Mouse (Mus musculus): ENCODE data around the gene Ash1l. TPM values are rescaled to one million over a fixed set of nuclear protein-coding genes. Genes with fewer than 3 reads are reported as not detected.
A peak's percentile ranks its signal among the peaks of the same experiment; 100 is the strongest.

Ash1l gene
- polyA plus RNA-seq, 1 experiment, result 3.9 TPM

DNA sequence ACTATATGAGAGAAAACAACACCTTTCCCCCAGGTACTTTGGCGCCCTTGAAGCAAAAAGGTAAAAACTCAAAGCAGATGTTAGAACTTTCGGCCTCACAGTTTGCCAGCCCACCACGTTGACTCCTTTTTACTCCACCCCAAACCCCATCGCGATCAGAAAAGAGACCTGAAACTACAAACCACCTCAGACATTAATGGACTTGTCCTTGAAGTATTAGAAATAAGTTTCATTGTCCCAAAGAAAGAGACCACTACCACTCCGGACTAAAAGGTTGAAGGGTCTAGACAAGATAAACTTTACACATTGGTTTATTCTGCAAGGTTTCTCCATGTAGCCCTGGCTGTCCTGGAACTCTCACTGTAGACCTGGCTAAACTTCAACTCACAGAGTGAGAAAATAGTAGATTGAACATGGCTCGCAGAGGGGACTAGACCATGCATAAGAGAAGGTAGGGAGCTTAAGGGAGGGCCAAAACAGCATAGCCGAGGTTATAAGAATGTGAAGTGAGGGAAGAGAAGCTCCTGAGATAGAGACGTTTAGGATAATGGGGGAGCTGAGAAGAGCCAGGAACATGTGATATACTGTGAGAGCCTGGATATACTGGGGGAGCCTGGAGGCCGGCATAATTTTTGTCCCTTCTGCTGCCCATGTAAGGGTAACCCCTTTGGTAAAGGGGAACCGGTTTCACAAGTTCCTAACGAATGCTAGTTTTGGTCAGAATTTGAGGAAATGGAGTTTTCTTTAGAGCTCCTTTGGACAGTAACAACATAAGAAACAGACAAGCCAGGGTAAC lies 152.3 kb downstream of the Ash1l start:
- H3K36me3 ChIP-seq (ENCODE audit: control insufficient read depth, insufficient read depth, low read length), result peaks cover 16% of the 10 kb centered on the region
- H3K27me3 ChIP-seq (ENCODE audit: control insufficient read depth, insufficient read depth, low read length), result no peaks in the 10 kb centered on the region
- TF ChIP-seq POLR2A (IDR thresholded peaks at IDR 0.05; ENCODE audit: low read depth, low read length), result no peak
- no peak for TF ChIP-seq CTCF (IDR thresholded peaks at IDR 0.05; ENCODE audit: extremely low read depth, insufficient read length, insufficient replicate concordance, low read depth, low read length)
- WGBS, result 53% methylated on average over 12 of the region's 12 CpGs
- H3K4me3 ChIP-seq (ENCODE audit: low read depth, low read length), result no peak overlapping the region
- H3K27ac ChIP-seq (ENCODE audit: insufficient read depth, low read depth, low read length), result peak overlapping the region; percentile 51
- H3K4me1 ChIP-seq (ENCODE audit: control insufficient read depth, insufficient read depth, insufficient read length, low read length), result peaks cover 3% of the 10 kb centered on the region; the same call in 1 of the 2 replicates

- H3K4me1 ChIP-seq (ENCODE audit: control insufficient read depth, insufficient read depth, insufficient read length, low read length), result peaks cover 3% of the 10 kb centered on the region; the same call in 1 of the 2 replicates
- H3K36me3 ChIP-seq (ENCODE audit: control insufficient read depth, insufficient read depth, low read length), result peaks cover 12% of the 10 kb centered on the region
- no peak overlapping the region for H3K27ac ChIP-seq (ENCODE audit: insufficient read depth, low read depth, low read length)
- TF ChIP-seq POLR2A (IDR thresholded peaks at IDR 0.05; ENCODE audit: low read depth, low read length) (no peak), CTCF (IDR thresholded peaks at IDR 0.05; ENCODE audit: extremely low read depth, insufficient read length, insufficient replicate concordance, low read depth, low read length) (no peak)
- H3K27me3 ChIP-seq (ENCODE audit: control insufficient read depth, insufficient read depth, low read length), result no peaks in the 10 kb centered on the region
- H3K4me3 ChIP-seq (ENCODE audit: low read depth, low read length), result no peak overlapping the region
- WGBS, result 52% methylated on average over 4 of the region's 4 CpGs
These were observed 152.8 kb downstream of the Ash1l start for GRCm38 (mm10) chr3:89103291-89103595.

- TF ChIP-seq POLR2A (IDR thresholded peaks at IDR 0.05; ENCODE audit: low read depth, low read length), result no peak
- TF ChIP-seq CTCF (IDR thresholded peaks at IDR 0.05; ENCODE audit: extremely low read depth, insufficient read length, insufficient replicate concordance, low read depth, low read length), result no peak
- no peaks in the 10 kb centered on the region for H3K4me1 ChIP-seq (ENCODE audit: control insufficient read depth, insufficient read depth, insufficient read length, low read length)
- H3K27me3 ChIP-seq (ENCODE audit: control insufficient read depth, insufficient read depth, low read length), result no peaks in the 10 kb centered on the region
- H3K4me3 ChIP-seq (ENCODE audit: low read depth, low read length), result no peak overlapping the region
- H3K27ac ChIP-seq (ENCODE audit: insufficient read depth, low read depth, low read length), result no peak overlapping the region
- H3K36me3 ChIP-seq (ENCODE audit: control insufficient read depth, insufficient read depth, low read length), result no peaks in the 10 kb centered on the region
These were observed 156.5 kb downstream of the Ash1l start for GRCm38 (mm10) chr3:89106881-89107280.

GRCm38 (mm10) chr3:89107545-89107944 lies 157.1 kb downstream of the Ash1l start:
- H3K4me3 ChIP-seq (ENCODE audit: low read depth, low read length), result no peak overlapping the region
- H3K27me3 ChIP-seq (ENCODE audit: control insufficient read depth, insufficient read depth, low read length), result no peaks in the 10 kb centered on the region
- H3K27ac ChIP-seq (ENCODE audit: insufficient read depth, low read depth, low read length), result no peak overlapping the region
- no peaks in the 10 kb centered on the region for H3K36me3 ChIP-seq (ENCODE audit: control insufficient read depth, insufficient read depth, low read length)
- H3K4me1 ChIP-seq (ENCODE audit: control insufficient read depth, insufficient read depth, insufficient read length, low read length), result no peaks in the 10 kb centered on the region
- 38% methylated on average over 3 of the region's 3 CpGs for WGBS
- TF ChIP-seq POLR2A (IDR thresholded peaks at IDR 0.05; ENCODE audit: low read depth, low read length) (no peak), CTCF (IDR thresholded peaks at IDR 0.05; ENCODE audit: extremely low read depth, insufficient read length, insufficient replicate concordance, low read depth, low read length) (no peak)

DNA sequence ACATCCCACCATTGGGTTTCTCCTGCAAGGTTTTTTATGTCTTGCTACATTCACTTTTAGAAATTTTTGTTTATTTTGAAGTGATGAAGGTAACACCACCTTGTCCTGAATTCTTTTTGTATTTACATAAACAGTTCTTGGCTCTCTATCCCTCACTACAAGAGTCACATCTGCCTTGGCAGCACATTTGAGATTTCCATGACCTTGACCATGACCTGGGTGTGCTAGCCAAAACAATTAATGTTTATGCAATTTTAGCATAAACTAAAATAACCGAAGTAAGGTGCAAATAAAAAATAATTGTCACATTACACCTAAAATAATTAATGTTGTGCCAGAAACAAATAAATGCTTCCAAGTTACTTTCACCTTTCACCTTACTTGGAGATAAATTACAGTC lies 157.7 kb downstream of the Ash1l start:
- Histone ChIP-seq H3K36me3 (ENCODE audit: control insufficient read depth, insufficient read depth, low read length) (no peaks in the 10 kb centered on the region), H3K27ac (ENCODE audit: insufficient read depth, low read depth, low read length) (no peak overlapping the region), H3K4me3 (ENCODE audit: low read depth, low read length) (no peak overlapping the region), H3K27me3 (ENCODE audit: control insufficient read depth, insufficient read depth, low read length) (no peaks in the 10 kb centered on the region), H3K4me1 (ENCODE audit: control insufficient read depth, insufficient read depth, insufficient read length, low read length) (peaks cover under 1% of the 10 kb centered on the region; the same call in 1 of the 2 replicates)
- 53% methylated on average over 1 of the region's 1 CpGs for WGBS
- TF ChIP-seq CTCF (IDR thresholded peaks at IDR 0.05; ENCODE audit: extremely low read depth, insufficient read length, insufficient replicate concordance, low read depth, low read length) (no peak), POLR2A (IDR thresholded peaks at IDR 0.05; ENCODE audit: low read depth, low read length) (no peak)

DNA sequence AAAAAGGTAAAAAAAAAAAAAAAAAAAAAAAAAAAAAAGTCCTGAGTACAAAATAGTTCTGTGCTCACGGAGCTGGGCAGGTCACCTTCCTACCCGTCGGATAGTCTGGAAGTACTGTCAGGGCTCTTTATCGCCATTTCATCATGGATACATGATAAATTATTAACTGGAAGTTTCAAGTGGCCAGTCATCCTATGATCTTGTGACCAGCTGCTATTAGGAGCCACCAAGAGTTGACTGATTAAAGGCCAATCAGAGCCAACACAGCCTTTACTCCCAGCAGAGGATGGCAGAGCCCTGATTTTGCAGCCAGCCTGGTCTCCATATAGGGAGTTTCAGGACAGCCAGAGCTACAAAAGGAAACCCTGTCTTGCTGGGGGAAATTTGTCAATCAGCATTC lies 162.6 kb downstream of the Ash1l start:
- TF ChIP-seq CTCF (IDR thresholded peaks at IDR 0.05; ENCODE audit: extremely low read depth, insufficient read length, insufficient replicate concordance, low read depth, low read length), result no peak
- no peak; the same call in 1 of the 2 replicates for TF ChIP-seq POLR2A (IDR thresholded peaks at IDR 0.05; ENCODE audit: low read depth, low read length)
- Histone ChIP-seq H3K27ac (ENCODE audit: insufficient read depth, low read depth, low read length) (peak overlapping the region; percentile 16; the same call in 1 of the 2 replicates), H3K4me3 (ENCODE audit: low read depth, low read length) (no peak overlapping the region), H3K4me1 (ENCODE audit: control insufficient read depth, insufficient read depth, insufficient read length, low read length) (peaks cover 2% of the 10 kb centered on the region; the same call in 1 of the 2 replicates), H3K27me3 (ENCODE audit: control insufficient read depth, insufficient read depth, low read length) (no peaks in the 10 kb centered on the region; the same call in 1 of the 2 replicates), H3K36me3 (ENCODE audit: control insufficient read depth, insufficient read depth, low read length) (no peaks in the 10 kb centered on the region)
- 39% methylated on average over 4 of the region's 4 CpGs for WGBS

- WGBS, result 0% methylated on average over 2 of the region's 2 CpGs
- Histone ChIP-seq H3K4me3 (ENCODE audit: low read depth, low read length) (no peak overlapping the region), H3K27ac (ENCODE audit: insufficient read depth, low read depth, low read length) (no peak overlapping the region), H3K36me3 (ENCODE audit: control insufficient read depth, insufficient read depth, low read length) (no peaks in the 10 kb centered on the region), H3K4me1 (ENCODE audit: control insufficient read depth, insufficient read depth, insufficient read length, low read length) (peaks cover 2% of the 10 kb centered on the region; the same call in 1 of the 2 replicates), H3K27me3 (ENCODE audit: control insufficient read depth, insufficient read depth, low read length) (no peaks in the 10 kb centered on the region; the same call in 1 of the 2 replicates)
- no peak for TF ChIP-seq POLR2A (IDR thresholded peaks at IDR 0.05; ENCODE audit: low read depth, low read length)
- peak; percentile 40; the same call in 1 of the 2 replicates for TF ChIP-seq CTCF (IDR thresholded peaks at IDR 0.05; ENCODE audit: extremely low read depth, insufficient read length, insufficient replicate concordance, low read depth, low read length)
These were observed 165.1 kb downstream of the Ash1l start for GRCm38 (mm10) chr3:89115522-89115921.
